Mouse (Mus musculus): ENCODE results near the gene Il27.

- TF ChIP-seq CTCF (IDR thresholded peaks at IDR 0.05; ENCODE audit: borderline replicate concordance, extremely low read depth, insufficient read depth, insufficient read length) (no peak), POLR2A (IDR thresholded peaks at IDR 0.05; ENCODE audit: borderline replicate concordance, extremely low read depth, insufficient read depth, insufficient read length, poor library complexity, severe bottlenecking) (no peak)
Observed at GRCm38 (mm10) chr7:126632478-126632877, 37.7 kb upstream of the Il27 start.
